Mouse (Mus musculus) brain, embryonic 18.5 days (tissue): ENCODE data around the gene Ap4m1.
A peak's percentile ranks its signal among the peaks of the same experiment; 100 is the strongest.
"Not testable (repeated sequence)": the region's sequence is repeated elsewhere in the genome, so short reads cannot be mapped to it uniquely, and the experiment has no call there.

Experiments
- DNase-seq: peaks from one replicate; pipeline ENCODE4 v3.0.0-alpha.2; 2012; ENCODE audit warnings: low read depth, low spot score

The Ap4m1 gene

GRCm38 (mm10) chr5:138194755-138195345 is 23.0 kb downstream of the Ap4m1 start:
- no peak for DNase-seq

- no peak for DNase-seq
Observed at GRCm38 (mm10) chr5:138195463-138195862, 23.7 kb downstream of the Ap4m1 start.

GRCm38 (mm10) chr5:138199576-138199975 is 27.8 kb downstream of the Ap4m1 start:
- DNase-seq, result no peak

GRCm38 (mm10) chr5:138202086-138202485 is 30.3 kb downstream of the Ap4m1 start:
- no peak for DNase-seq

- no peak for DNase-seq
Observed at GRCm38 (mm10) chr5:138207253-138207652, 35.5 kb downstream of the Ap4m1 start.

- DNase-seq, result no peak
Observed at GRCm38 (mm10) chr5:138207873-138208272, 36.1 kb downstream of the Ap4m1 start.

- DNase-seq, result not testable (repeated sequence)
Observed at GRCm38 (mm10) chr5:138216632-138217031, 44.8 kb downstream of the Ap4m1 start.

- no peak for DNase-seq
Observed at GRCm38 (mm10) chr5:138219864-138220263, 48.1 kb downstream of the Ap4m1 start.

- peak; percentile 14 for DNase-seq
Observed at GRCm38 (mm10) chr5:138222111-138222510, 50.3 kb downstream of the Ap4m1 start.

- DNase-seq, result no peak
Observed at GRCm38 (mm10) chr5:138223287-138223686, 51.5 kb downstream of the Ap4m1 start.

- DNase-seq, result no peak
Observed at GRCm38 (mm10) chr5:138225700-138226099, 53.9 kb downstream of the Ap4m1 start, which contains the start of gene Nxpe5. Gene Nxpe5, plus strand, starts transcription at chr5:138225898.

- no peak for DNase-seq
Observed at GRCm38 (mm10) chr5:138226491-138226890, 54.7 kb downstream of the Ap4m1 start.

- DNase-seq, result no peak
Observed at GRCm38 (mm10) chr5:138227367-138227766, 55.6 kb downstream of the Ap4m1 start.

- DNase-seq, result no peak
Observed at GRCm38 (mm10) chr5:138228026-138228425, 56.2 kb downstream of the Ap4m1 start.

GRCm38 (mm10) chr5:138229511-138229910 is 57.7 kb downstream of the Ap4m1 start:
- DNase-seq, result no peak
